Mouse (Mus musculus) embryonic fibroblast, embryonic 13.5 days (primary cell): ENCODE measurements around the gene Alox5ap. TPM values are rescaled to one million over a fixed set of nuclear protein-coding genes. Genes with fewer than 3 reads are reported as not detected.

Experiments
- H3K27ac ChIP-seq: 2 replicates; pipeline ENCODE4 v1.5.1; 2012; ENCODE audit warnings: low read length, control low read depth, inconsistent platforms; ENCODE audit not compliant: insufficient read depth
- H3K4me1 ChIP-seq: 2 replicates; pipeline ENCODE4 v1.6.1; 2011; ENCODE audit warnings: low read length; ENCODE audit not compliant: control insufficient read depth, insufficient read depth
- H3K4me3 ChIP-seq: 2 replicates; pipeline ENCODE4 v1.5.1; 2011; ENCODE audit warnings: mild to moderate bottlenecking, control low read depth, low read length; ENCODE audit not compliant: insufficient read depth
- POLR2A ChIP-seq: IDR thresholded peaks from 2 replicates; pipeline ENCODE4 v1.6.1; 2011; ENCODE audit warnings: low read depth, mild to moderate bottlenecking, control low read depth, low read length, moderate library complexity
- polyA plus RNA-seq: library from polyadenylated mRNA; stranded (reverse); fragments of >200 nt; gene quantifications from 2 replicates; pipeline ENCODE4 v1.2.4, GENCODE M21; 2011; ENCODE audit warnings: low read depth; ENCODE audit not compliant: missing spikeins, insufficient read length

Gene Alox5ap
- polyA plus RNA-seq, 1 experiment: 6.0 TPM

DNA sequence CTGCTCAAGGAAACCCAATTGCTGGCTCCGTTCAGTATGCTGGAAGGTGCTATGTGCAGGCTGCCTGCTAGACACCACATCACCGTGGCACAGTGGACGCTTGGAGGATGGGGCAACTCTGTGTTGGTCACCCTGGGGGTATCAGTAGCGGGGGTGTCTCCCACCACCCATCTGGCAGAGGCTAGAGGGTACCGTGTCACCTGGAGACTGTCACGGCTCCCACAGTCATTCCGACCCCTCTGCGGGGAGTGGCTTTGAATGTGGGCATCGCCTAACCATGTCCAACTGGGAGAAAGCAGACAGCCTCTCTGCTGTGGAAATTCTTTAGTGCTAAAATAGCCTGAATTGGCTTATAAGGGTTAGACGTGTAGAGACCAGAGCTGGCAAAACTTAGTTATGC lies 72.6 kb downstream of the Alox5ap start:
- TF ChIP-seq POLR2A: no peak
- H3K4me1 ChIP-seq: 0 out of 2 replicates have a peak, but pooled peaks cover 2% of the 10 kb centered on the region
- no peak overlapping the region for H3K4me3 ChIP-seq
- H3K27ac ChIP-seq: no peak overlapping the region

Other genes starting within 250 kb of the Alox5ap start
- gene Uspl1, start 80.4 kb upstream of the Alox5ap start, polyA plus RNA-seq: 31.3 and 37.2 TPM in 2 replicates
- gene Hmgb1, start 80.3 kb upstream of the Alox5ap start, polyA plus RNA-seq: 131 and 138 TPM in 2 replicates
- gene Medag, start 147.0 kb downstream of the Alox5ap start, polyA plus RNA-seq: 70.2 and 77.2 TPM in 2 replicates
- 1.6 TPM in 1 of 2 replicates, not detected in the other for gene Tex26, start 174.9 kb downstream of the Alox5ap start, polyA plus RNA-seq